Mouse (Mus musculus) megakaryocyte, embryonic 14.5 days (primary cell): Measurements from ENCODE around the gene Srsf2.

ENCODE experiments used
- FLI1 ChIP-seq: IDR thresholded peaks from 2 replicates; pipeline ENCODE4 v1.6.1; 2012; ENCODE audit warnings: low read length, inconsistent platforms, mixed read lengths
- GATA1 ChIP-seq: IDR thresholded peaks from 3 replicates; pipeline ENCODE4 v1.6.1; 2012; ENCODE audit warnings: mixed read lengths, low read length, inconsistent platforms, borderline replicate concordance

- TF ChIP-seq GATA1 (no peak), FLI1 (peak; percentile 83)
Measured at GRCm38 (mm10) chr11:116843261-116844233, 9.3 kb downstream of the Srsf2 start, which contains the start of the genes Mettl23 and Jmjd6.
